Mouse (Mus musculus): ENCODE measurements around the gene Ptprn.
"Not testable (repeated sequence)": the region's sequence is repeated elsewhere in the genome, so short reads cannot be mapped to it uniquely, and the experiment has no call there.

Gene Ptprn

GRCm38 (mm10) chr1:75253029-75253428, 11.3 kb downstream of the Ptprn start:
- DNase-seq (ENCODE audit: low spot score): no peak

DNA sequence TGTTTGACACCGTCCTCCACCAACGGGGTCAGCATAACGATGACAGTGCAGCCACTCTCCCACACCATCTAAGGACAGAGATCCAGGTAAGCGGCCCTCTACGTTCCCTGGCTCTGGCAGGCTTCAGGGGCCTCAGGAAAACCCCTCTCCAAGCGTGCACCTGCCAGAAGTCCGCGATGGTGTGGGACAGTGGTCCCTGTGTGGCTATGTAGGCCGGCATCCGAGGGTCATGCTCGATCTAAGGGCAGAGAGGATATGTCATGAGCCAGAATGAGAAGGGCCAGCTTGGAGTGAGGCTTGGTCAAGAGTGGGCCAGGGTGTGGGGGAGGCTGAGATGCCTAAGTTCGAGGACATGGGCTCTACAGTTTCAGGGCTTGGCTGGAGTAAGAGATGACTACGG, 12.0 kb downstream of the Ptprn start:
- DNase-seq (ENCODE audit: low spot score): no peak

DNA sequence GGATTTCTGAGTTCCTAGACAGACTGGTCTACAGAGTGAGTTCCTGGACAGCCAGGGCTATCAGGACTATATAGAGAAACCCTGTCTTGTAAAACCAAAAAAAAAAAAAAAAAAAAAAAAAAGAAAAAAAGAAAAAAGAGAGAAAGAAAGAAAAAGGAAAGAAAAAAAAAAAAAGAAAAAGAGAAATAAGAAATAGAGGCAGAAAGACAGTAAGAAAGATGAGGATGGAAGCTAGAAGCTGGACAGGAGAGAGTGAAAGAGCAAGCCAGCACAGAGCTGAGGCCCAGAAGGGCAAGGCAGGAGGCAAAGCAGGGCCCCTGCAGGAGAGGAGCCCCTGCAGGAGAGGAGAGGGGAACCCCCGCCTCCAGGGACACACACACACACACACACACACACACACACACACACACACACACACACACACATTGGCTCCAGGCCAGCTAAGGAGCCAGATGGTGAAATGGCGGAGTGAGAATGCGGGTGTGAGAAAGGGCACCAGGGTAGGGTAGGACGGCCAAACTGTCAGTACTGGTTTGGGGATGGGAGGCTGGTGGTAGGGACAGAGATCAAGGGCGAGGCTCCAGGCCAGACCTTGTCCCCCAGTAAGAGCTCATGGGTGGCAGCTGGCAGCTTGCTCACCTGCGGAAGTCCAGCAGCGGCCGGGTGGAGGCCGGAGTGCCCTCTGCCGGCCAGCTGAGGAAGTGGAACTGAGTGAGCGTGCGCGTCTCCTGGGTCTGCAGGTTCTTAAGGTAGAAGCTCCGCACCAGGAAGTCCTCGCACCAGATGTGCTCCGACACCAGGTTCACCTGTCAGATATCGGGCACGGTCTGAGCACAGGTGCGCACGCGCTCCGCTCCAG, 13.0 kb downstream of the Ptprn start:
- DNase-seq (ENCODE audit: low spot score): peak; percentile 80

DNA sequence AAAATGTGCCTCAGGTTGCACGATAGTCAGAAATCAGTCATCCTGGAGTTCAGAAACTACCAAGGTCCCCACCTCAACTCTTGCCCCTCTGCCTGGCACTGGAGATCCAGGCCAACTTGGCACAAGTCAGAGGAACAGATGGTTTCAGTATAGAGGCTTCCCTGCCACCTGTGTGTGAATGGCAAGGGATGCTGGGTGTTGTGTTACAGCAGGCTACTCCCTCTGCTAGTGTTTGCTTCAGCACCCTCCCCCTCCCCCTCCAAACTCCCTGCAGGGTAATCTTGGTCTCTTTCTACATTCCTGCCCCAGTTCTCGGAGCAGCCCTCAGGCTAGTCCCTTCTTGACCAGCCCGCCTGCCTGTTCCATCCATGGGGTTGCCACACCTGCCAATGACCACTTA, 13.8 kb downstream of the Ptprn start:
- DNase-seq (ENCODE audit: low spot score): no peak

DNA sequence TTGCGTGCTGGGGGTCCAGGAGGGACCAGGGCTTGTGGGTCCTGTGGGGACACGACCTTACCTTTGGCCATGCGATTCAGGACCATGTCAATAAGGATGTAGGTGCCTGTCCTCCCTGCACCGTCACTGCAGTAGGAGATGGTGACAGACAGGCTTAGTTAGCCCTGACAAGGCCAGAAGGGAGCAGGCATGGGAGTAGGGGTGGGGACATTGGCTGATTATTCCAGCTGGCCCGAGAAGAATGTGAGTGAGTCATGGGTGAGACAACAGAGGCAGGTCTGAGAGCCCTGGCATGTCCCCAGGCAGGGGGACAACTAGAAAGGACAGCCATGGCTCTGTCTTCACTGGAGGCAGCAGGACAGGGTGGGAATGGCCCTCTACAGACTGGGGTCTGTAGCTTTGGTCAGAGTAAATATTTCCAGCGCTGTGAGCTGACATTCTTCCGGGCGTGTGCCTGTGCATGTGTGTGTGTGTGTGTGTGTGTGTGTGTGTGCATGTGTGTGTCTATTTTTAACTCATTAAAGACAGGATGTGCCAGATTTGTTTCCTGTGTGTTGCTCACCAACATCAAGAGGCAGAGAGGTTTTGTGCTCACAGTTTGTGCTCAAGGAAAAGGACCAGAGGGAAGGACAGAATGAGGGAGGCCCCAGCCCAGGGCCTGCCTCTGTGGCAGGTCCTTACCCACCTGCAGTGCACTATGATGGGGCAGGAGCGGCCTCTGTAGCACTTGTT, 16.1 kb downstream of the Ptprn start:
- DNase-seq (ENCODE audit: low spot score): no peak

GRCm38 (mm10) chr1:75247071-75247930, 17.0 kb downstream of the Ptprn start:
- DNase-seq (ENCODE audit: low spot score): no peak

DNA sequence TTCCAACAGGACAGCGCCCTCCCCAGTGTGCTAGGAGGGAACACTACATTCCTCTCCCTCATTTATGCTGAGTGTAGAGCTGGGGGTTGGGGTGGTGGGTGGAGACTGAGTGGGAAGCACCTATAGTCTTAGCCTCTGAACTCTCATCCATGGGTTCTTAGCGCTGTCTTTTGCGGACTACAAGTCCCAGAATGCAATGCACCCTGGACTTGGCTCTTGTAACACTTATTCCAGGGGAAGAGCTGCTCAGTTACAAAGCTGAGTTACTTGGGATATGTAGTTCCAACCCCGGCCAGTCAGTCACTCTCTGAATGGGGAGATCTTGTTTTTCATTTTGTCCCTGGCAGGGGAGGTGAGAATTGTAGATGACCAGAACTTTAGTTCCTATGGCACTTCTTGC, 19.5 kb downstream of the Ptprn start:
- no peak for DNase-seq (ENCODE audit: low spot score)

GRCm38 (mm10) chr1:75244175-75244826, 20.0 kb downstream of the Ptprn start:
- DNase-seq (ENCODE audit: low spot score): no peak

DNA sequence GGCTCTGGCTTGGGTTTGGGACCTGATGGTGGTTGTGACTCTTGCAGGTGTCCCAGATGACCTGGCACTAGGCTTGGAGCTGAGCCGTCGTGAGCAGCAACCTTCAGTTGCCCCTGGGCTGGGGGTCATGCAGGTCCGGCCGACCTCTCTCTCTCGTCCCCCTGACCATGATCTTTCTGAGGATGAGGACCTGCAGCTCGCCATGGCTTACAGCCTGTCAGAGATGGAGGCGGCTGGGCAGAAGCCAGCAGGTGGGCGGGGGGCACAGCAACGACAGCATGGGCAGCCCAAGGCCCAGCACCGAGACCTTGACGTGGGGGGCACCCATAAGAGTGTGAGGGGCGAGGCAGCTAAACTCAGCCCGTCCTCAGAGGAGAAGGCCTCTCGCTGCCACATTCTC, 20.9 kb downstream of the Ptprn start:
- DNase-seq (ENCODE audit: low spot score): no peak

- no peak for DNase-seq (ENCODE audit: low spot score)
Observed at GRCm38 (mm10) chr1:75239591-75239990, 24.7 kb downstream of the Ptprn start.

DNA sequence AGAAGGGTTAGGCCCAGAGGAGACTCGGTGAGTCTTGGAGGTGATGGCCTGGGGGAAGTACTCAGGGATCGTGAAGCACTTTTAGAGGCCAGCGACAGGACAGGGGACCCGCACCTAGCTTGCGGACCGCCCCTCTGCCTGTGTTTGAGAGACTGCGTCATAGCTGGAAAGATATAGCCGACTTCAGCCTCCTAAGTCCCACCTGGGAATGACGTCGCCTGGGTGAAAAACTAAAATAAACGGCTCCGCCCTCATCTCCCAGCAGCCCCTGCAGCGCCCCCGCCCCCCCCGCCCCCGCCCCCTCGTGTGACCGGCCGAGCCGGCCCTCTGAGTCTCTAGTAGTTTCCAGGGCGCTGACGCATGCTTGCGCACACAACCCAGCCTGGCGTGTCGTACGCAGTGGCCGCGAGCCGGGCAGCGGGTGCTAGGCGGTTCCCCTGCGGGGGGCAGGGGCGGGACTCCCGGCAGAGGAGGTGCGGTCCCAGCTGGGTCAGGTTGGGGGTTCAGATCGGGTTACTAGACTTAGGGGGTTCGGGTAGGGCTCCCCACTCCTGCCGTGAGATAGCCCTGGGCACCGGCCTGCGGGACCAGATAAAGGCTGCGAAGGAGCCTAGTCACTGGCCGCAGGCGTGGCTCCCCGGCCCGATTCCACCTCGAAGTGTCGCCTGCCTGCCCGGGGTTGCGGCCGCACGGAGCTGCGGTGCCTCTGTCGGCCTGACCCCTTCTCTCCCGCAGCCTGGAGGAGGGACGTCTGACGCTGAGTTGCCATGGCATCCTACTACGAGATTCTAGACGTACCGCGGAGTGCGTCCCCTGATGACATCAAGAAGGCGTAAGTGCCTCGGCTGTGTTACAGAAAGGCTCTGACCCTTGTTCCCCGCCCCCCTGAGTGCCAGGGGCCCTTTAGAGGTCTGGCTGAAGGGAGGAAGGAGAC, 27.9 kb downstream of the Ptprn start, which contains the start of gene Dnajb2:
Gene Dnajb2, plus strand, starts transcription at position 290 of the 934 bp plus-strand sequence.
- DNase-seq (ENCODE audit: low spot score): peak; percentile 85

DNA sequence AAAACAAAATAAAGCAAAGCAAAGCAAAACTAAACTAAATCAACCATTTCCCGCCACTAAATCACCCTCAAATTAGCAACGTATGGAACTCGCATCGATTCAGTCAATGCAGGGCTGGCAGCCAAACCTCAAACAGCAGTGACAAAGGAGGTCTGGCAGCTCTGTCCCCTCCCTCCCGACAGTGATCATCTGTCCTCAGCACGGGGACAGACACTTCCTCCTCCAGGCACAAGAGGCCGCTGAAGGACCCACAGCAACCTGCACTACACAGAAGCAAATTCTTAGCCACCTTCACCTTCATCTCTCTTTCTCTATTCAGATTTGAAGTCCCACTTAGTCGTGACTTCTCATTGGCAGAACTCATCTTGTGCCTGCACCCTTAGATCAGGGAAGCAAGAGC, 29.7 kb downstream of the Ptprn start:
- DNase-seq (ENCODE audit: low spot score): peak; percentile 53

GRCm38 (mm10) chr1:75232489-75232888, 31.8 kb downstream of the Ptprn start:
- DNase-seq (ENCODE audit: low spot score): not testable (repeated sequence)

- no peak for DNase-seq (ENCODE audit: low spot score)
Observed at GRCm38 (mm10) chr1:75231664-75232152, 32.6 kb downstream of the Ptprn start, which contains the start of gene A630095N17Rik. A630095N17Rik (minus strand) TSS chr1:75232102.

DNA sequence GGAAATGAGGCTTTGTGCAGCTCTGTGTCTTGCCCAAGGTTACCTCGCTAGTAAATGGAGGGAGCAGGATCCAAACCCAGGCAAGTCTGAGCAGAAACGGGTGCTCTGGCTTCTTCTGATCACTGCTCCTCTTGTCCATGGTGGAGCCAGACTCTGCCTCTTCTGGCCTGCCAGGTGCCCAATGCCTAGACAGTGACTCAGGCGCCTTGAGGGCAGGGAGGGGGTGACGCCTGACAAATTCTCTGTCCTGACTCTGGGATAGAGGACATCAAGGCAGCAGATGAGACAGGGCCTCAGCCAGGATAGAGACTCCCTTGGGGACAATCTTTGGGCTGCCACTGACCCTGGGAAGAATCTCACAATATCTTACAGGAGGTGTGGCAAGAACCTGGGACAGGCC, 33.1 kb downstream of the Ptprn start:
- DNase-seq (ENCODE audit: low spot score): no peak

GRCm38 (mm10) chr1:75230335-75230994, 33.8 kb downstream of the Ptprn start:
- DNase-seq (ENCODE audit: low spot score): no peak

GRCm38 (mm10) chr1:75229158-75229557, 35.1 kb downstream of the Ptprn start:
- no peak for DNase-seq (ENCODE audit: low spot score)

DNA sequence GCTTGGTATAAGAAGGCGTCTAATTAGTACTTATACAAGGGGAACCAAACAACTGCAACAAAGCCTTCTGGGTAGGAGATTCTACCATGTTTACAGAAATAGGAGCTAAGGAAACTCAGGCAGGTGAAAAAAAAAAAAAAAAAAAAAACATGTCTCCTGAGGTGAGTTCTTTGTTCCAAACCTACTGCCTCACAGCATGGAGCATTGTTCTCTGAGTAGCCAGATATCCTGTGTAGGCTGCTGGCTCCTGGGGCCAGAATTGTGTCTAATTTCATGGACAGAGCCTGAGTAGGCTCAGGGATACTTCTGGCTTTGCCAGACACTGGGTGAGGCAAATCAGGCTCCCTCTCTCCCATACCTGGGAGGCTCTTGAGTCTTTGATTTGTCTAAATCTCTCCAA, 36.6 kb downstream of the Ptprn start:
- DNase-seq (ENCODE audit: low spot score): no peak

GRCm38 (mm10) chr1:75226138-75226537, 38.2 kb downstream of the Ptprn start:
- DNase-seq (ENCODE audit: low spot score): no peak

- DNase-seq (ENCODE audit: low spot score): no peak
Observed at GRCm38 (mm10) chr1:75225473-75225872, 38.8 kb downstream of the Ptprn start.

Measured in ovary, postnatal 36 days (tissue).